10 mouse cellular contexts compared by ENCODE assay signal in the genomic region with DNA sequence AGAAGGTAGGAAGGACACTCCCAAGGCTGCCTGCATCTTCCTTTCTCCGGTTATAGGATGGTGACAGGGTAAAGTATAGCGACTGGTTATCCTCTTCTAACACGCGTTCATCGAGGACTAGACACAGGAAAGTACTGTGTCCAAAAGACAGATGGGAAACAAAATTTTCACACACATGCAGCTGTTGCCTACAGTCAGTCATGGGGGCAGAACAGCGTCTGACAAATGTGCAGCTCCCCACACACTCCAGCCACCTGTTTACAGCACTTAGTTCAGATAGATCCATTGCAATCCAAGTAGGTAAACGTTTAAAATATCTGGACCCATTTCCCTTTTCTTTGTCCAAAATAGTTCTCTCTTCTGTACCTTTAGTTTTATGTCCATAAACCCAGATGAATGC.
"Had no signal": no experiment of that assay in that cellular context is flagged by ENCODE, and none has a peak within 500 bp of the region (broad histone marks: within the 10 kb centered on the region; RNA-seq: fewer than 3 reads in every experiment).

No protein-coding gene starts in this region.

- H3K27ac ChIP-seq: left cerebral cortex, adult 2 months; liver, embryonic 15.5 days; midbrain, embryonic 13.5 days; neural tube, embryonic 15.5 days had no signal

- H3K9me3 ChIP-seq: liver, embryonic 15.5 days; midbrain, embryonic 13.5 days; neural tube, embryonic 15.5 days had no signal

- DNase-seq: kidney, adult 18-20 months; kidney, postnatal 10 days; kidney, postnatal 4 days; lung, adult 2 months; thymus, postnatal 36 days had no signal

- H3K36me3 ChIP-seq: liver, embryonic 15.5 days; midbrain, embryonic 13.5 days; neural tube, embryonic 15.5 days had no signal

- ATAC-seq: midbrain, embryonic 13.5 days had no signal

- H3K4me2 ChIP-seq: liver, embryonic 11.5 days; liver, embryonic 15.5 days; midbrain, embryonic 13.5 days; neural tube, embryonic 15.5 days had no signal

- H3K4me3 ChIP-seq: left cerebral cortex, adult 2 months; liver, embryonic 15.5 days; midbrain, embryonic 13.5 days; neural tube, embryonic 15.5 days had no signal

- H3K4me1 ChIP-seq: liver, embryonic 15.5 days; neural tube, embryonic 15.5 days had no signal

- H3K27me3 ChIP-seq: liver, embryonic 15.5 days; midbrain, embryonic 13.5 days; neural tube, embryonic 15.5 days had no signal

- H3K9ac ChIP-seq: liver, embryonic 15.5 days; midbrain, embryonic 13.5 days; neural tube, embryonic 15.5 days had no signal
